Mouse (Mus musculus): ENCODE measurements around the gene Klc4.

The Klc4 gene

DNA sequence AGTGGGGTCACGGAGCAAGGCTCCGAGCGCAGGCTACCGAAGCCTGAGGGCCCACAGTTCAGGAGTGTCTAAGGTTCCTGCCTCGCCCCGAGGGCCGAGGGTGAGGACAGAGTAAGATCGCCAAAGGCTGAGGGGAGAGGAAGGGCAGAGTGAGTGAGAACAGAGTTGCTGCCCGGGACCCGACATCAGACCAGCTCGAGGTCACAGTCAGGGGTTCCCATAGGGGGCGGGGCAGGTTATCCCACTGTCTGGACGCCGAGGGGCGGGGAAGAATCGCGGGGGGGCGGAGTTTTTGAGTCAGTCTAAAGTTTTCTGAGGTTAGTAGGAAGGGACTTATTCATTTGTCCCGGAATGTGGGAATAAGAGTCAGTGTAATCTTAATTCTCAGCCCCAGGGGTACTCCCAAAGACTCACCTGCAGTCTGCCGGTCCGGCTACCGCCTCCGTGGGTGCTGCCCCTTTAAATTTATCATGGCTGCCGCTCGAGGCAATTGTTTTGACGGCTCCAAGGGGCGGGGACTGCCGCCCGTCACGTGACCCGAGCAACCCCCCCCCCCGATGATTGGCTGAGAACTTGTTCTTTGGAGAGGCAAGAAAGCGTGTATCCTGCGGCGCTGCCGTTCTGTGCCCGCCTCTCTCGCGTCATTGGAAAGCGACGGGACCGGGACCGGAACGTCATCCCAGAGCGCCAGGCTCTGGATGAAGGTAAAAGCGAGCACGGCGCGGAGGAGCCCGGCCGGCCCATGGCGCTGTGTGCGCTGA, at the start of gene Klc4, which contains the start of gene Mrpl2:
Gene Klc4, minus strand, starts transcription at position 462 of the 761 bp plus-strand sequence.
Gene Mrpl2, plus strand, starts transcription at position 669 of the 761 bp plus-strand sequence.
- peak; percentile 97 for DNase-seq (ENCODE audit: low spot score)

- no peak for DNase-seq (ENCODE audit: low spot score)
These were observed 48.8 kb upstream of the Klc4 start for GRCm38 (mm10) chr17:46694517-46695063.

DNA sequence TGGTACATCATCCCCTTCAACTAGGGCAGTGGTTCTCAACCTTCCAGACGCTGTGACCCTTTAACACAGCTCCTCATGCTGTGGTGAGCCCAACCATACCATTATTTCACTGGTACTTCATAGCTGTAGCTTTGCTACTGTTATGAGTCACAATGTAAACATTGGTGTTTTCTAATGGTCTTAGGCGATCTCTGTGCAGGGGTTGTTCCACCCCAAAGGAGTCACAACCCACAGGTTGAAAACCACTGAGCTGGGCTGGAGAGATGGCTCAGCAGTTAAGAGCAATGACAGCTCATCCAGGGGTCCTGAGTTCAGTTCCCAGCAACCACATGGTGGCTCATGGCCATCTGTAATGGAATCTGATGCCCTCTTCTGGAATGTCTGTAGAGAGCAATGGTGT, 45.6 kb upstream of the Klc4 start:
- DNase-seq (ENCODE audit: low spot score): no peak

- DNase-seq (ENCODE audit: low spot score): no peak
These were observed 44.8 kb upstream of the Klc4 start for GRCm38 (mm10) chr17:46690665-46691064.

DNA sequence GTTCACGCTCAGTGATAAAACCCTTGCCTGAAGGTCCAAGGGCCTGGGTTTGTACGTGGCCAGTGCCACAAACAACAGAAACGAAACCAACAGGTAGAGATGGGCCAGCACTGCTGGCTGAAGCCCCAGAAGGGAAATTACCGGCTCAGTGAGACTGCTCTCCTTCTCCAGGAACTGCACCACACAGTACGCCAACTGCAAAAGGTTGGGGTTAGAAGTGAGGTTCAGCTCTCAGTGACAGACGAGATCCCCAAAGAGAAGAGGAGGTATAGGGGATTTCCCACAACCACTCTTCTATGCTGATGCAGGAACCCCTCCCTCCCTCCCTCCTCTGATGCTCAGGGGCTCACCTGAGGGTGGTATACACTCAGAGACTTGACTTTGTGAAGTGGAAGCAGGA, 40.1 kb upstream of the Klc4 start:
- DNase-seq (ENCODE audit: low spot score): no peak

DNA sequence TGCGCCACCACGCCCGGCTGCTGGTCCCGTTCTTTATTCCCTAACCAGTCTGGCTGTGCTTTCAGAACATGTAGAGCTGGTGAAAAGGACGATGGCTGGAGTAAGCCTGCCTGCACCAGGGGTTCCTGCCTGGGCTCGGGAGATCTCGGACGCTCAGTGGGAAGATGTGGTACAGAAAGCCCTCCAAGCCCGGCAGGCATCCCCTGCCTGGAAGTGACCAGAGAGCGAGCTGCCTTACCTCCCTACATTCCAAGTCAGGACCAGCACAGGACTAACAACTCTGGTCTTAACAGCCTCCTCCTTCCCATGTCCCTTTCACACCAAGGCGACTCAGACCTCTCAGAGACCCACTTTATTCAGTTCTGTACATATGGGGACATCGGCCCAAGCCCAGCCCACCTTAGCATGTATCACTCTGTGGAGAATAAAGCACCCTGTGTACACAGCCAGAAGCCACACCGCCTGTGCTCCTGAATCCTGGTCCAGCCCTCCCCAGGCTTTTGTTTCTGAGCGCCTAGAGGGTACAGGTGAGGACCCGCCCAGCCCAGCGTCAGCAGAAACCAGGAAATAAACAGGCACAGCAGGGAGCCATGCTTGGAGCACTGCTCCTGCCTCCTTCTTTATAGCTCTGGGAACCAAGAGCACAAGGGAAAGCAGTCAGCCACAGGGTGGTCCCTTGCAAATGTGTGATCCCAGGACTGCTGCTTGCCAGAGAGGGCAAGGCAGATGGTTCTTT, 37.0 kb upstream of the Klc4 start:
- DNase-seq (ENCODE audit: low spot score): no peak

- no peak for DNase-seq (ENCODE audit: low spot score)
These were observed 35.8 kb upstream of the Klc4 start for GRCm38 (mm10) chr17:46681466-46682118.

DNA sequence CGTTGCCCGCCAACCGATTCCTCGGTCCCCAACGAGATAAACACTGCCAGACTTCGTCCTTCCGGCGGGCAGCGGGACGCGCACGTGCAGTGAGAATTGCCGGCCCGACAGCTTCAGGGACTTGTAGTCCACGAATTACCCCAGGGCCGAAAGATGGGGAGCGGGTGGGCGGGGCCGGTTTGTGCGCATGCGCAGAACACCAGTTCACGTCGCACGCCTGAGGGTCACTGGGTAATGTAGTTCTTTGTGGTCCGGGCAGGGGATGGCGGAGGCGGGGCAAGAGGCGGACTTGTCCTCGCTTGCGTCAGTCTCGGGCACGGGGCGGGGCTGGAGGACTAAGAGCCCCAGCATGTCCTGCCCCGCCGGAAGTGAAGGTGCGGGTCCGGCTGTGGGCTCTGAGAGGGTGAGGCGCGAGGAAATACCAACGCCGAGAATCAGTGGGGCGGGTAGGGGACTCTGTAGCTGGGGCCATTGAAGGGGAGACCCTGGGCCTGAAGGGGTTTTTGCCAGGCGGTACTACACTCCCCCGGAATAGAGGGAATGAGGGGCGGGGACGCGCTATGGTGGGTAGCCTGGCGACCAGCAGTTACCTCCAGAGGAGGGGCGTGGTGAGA, 35.0 kb upstream of the Klc4 start, which contains the start of gene Klhdc3:
Gene Klhdc3, minus strand, starts transcription at position 155 of the 614 bp plus-strand sequence.
- DNase-seq (ENCODE audit: low spot score): peak; percentile 96

GRCm38 (mm10) chr17:46679843-46680759, 34.3 kb upstream of the Klc4 start:
- DNase-seq (ENCODE audit: low spot score): peak; percentile 19

DNA sequence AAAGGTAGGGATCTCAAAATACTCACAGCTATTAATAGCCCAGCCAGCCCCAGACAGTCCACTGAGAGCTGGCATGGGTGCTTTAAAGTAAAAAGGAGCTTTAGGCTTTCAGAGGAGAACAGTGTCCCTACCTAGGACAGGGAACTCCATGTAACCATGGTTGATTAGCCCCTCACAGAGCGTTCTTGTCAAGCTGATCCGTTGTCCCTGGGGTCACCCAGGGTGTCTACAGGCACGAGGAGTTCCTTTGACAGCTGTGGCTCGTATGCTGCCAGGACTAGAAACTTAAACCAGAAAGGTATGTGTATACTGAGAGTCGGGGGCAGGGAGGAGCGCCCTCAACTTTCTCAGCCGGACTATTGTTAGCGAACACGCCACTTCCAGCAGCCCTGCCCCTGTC, 33.1 kb upstream of the Klc4 start:
- no peak for DNase-seq (ENCODE audit: low spot score)

DNA sequence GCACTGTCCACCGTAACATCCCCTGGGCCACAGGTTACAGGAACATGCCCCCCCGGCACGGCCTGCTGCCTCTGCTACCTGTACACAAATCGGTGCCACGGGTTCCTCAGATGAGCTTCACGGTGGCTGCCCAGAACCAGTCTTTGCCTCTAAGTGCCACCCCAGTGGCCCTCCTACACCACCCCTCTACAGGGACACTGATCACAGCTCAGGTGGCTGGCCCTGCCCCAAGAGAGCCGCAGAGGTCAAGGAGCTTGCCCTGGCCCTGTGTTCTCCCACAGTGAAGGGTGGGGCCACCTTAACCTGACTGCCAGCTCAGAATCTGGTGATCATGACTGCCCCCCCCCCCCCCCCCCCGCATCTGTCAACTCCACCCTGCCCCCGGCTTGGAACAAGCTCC, 32.6 kb upstream of the Klc4 start, which contains the start of gene Mea1:
Gene Mea1, plus strand, starts transcription at position 378 of the 400 bp plus-strand sequence.
- no peak for DNase-seq (ENCODE audit: low spot score)

- no peak for DNase-seq (ENCODE audit: low spot score)
These were observed 28.9 kb upstream of the Klc4 start for GRCm38 (mm10) chr17:46674530-46675283.

GRCm38 (mm10) chr17:46673850-46674529, 28.2 kb upstream of the Klc4 start, which contains the start of gene Rrp36:
Rrp36 (minus strand) TSS chr17:46674352.
- DNase-seq (ENCODE audit: low spot score): peak; percentile 79

DNA sequence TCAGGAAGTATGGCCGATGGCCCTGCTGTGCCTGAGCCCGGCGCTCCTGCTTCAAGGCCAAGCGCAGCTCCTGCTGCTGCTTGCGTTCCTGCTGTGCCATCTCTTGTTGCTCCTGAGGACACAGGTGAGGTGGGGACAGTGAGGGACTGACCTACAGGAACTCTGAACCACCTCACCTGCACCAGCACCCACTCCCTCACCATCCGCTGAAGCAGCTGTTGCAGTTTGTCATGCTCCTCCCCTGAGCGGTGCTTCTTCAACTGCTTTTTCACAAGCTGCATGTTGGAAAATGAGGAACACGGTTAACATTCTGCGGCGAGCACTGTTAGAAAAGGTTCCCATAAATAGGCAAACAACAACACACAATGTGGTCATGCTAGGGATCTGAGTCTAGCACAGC, 24.1 kb upstream of the Klc4 start:
- DNase-seq (ENCODE audit: low spot score): no peak

GRCm38 (mm10) chr17:46667712-46668111, 21.9 kb upstream of the Klc4 start:
- DNase-seq (ENCODE audit: low spot score): no peak

DNA sequence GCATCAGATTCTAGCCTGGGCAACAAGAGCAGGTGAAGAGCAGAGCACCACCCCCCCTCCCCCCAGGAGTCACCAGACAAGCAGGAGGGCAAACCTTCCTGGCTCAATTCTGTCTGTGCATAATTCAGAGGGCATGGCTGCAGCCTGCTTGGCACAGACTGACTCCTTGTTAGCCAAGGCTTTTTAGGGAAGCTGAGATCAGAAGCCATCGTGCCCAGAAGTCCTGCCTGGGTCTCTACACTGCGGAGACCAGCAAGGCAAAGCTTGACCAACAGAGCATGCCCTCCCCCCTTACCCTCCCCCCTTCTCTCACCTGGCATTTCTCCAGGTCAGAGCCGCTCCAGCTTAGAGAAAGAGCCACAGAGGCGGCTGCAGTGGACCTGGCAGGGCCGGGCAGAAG, 16.9 kb upstream of the Klc4 start:
- DNase-seq (ENCODE audit: low spot score): no peak

GRCm38 (mm10) chr17:46661981-46662380, 16.2 kb upstream of the Klc4 start:
- DNase-seq (ENCODE audit: low spot score): no peak

DNA sequence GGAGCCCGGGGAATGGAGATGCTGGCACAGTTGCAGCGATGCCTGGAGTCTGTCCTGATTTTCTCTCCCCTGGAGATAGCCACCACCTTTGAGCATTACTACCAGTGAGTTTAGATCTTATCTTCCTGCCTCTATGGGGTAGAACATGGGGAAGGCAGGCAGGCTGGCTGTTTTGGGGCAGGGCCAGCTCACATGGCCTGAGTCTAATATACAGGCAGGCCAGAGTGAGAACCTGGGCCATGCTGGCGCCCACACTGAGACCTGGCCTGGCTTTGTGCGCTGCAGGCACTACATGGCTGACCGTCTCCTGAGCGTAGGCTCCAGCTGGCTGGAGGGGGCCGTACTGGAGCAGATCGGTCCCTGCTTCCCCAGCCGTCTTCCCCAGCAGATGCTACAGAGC, 15.5 kb upstream of the Klc4 start:
- DNase-seq (ENCODE audit: low spot score): no peak

DNA sequence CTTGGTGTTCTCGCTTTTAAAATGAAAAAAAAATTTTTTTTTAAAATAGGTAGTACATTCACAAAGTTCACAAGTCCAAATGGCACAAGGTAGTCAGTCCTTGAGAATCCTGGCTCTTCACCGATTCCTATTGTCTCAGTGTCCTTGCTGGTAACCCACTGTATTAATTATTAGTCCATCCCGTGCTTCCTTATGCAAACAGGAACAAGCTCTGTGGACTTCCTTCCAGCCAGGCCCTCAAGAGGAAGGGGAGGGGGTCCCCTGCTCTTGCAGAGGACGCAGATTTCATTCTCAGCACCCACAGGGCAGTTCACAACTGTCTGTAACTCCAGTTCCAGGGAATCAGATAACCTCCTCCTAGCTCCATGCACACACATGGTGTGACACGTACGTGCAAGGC, 10.2 kb upstream of the Klc4 start:
- no peak for DNase-seq (ENCODE audit: low spot score)
